Mouse (Mus musculus): ENCODE data around the gene Abca4.

Gene Abca4

DNA sequence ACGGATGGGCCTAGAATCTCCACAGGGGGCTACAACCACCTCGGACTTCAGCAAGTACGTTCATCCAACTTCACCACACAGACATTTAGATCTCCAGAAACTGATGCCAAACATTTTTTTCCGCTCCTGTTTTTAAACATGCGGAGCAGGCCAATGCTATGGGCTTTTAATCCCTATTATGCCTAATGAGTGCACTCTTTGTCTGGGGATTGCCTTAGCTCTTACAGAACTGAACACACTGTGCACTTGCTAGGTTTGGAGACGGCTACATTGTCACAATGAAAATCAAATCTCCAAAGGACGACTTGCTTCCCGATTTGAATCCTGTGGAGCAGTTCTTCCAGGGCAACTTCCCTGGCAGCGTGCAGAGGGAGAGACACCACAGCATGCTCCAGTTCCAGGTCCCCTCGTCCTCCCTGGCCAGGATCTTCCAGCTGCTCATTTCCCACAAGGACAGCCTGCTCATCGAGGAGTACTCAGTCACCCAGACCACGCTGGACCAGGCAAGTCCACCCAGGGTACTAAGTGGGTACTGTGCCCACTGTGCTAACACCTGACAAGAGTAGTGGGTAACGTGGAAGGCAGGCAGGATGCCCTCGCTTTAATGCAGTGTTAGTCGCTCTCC is 129.4 kb downstream of the Abca4 start:
- DNase-seq (ENCODE audit: low read depth): no peak

DNA sequence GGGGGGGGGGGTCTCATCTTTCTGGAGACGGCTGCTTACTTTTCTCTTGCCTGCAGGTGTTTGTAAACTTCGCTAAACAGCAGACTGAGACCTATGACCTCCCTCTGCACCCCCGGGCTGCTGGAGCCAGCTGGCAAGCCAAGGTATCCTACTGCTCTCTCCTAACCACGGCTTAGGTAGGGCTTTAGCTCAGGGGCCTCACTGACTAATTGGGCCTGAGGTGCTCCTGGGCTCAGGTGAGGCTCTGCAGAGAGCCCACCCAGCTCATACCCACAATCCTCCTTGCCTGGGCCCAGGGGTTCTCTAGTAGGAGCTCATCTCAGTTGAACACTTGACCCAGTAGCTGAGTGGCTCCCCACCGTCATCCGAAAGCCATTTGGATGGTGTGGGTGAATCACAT is 131.8 kb downstream of the Abca4 start:
- DNase-seq (ENCODE audit: low read depth): no peak

DNA sequence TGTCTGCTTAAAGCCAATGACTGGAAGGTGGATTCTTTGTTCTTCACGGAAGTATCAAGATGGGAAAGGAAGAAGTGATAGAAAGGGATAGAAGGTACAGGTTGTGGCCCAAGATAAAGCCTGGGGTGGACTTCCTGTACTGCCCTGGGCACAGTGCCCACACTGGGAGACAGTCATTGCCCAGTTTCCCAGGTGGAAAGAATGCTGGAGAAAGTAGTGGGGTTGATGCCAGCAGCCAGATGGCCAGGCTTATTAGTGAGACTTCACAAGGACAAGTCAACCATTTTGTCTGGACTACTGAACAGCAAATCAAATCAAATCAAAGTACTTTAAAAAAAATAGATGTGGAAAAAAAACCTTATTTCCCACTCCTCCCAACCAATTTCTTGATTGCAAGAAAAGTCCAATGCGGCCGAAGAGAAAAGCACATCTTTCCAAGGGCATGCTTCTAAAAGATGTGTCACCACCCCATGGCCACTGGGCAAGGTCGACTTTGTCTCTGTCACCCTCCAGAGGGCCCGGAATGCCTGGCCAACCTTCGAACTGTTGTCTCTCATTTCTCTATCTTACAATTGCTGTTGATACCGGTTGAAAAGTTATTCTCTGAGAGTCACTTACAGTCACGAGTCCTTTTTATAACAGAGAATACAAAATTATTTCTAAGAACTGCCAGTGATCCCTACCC is 132.6 kb downstream of the Abca4 start:
- DNase-seq (ENCODE audit: low read depth): no peak

DNA sequence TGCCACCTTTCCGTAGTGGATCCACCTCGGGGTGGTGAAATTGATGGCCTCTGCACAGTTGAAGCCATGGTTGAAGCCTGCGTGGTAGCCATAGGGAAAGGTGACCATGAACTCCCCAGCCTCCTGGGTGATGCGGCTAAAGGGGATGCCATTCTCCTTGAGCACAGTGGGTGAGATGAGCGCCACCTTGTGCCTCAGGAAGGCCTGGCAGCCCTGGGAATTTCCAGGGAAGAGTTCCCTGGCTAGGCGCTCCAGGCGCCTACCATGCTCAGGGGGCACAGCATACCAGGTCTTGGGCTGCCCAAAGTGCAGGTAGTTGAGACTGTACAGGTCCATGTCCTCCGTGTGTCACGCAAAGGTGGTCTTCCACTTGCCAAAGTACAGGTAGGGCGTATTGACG is 139.9 kb downstream of the Abca4 start:
- no peak for DNase-seq (ENCODE audit: low read depth)

DNA sequence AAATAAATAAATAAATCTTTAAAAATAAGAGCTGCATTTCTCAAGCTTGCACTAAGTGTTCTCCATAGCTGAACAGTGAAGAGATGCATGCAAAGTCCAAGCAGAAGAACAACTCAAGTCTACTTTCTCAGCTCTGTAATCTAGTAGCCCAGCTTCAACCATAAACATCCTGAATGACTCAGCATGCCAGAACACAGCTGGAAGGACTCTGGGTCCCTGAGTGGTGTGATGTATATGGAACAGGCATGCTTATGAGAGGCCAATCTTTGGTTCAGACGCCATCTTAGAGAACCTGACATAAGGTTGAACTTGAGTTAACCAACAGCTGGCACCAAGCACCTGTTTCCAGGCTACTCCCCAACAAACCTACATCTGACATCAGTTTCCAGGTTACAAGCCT is 142.7 kb downstream of the Abca4 start:
- DNase-seq (ENCODE audit: low read depth): no peak

DNA sequence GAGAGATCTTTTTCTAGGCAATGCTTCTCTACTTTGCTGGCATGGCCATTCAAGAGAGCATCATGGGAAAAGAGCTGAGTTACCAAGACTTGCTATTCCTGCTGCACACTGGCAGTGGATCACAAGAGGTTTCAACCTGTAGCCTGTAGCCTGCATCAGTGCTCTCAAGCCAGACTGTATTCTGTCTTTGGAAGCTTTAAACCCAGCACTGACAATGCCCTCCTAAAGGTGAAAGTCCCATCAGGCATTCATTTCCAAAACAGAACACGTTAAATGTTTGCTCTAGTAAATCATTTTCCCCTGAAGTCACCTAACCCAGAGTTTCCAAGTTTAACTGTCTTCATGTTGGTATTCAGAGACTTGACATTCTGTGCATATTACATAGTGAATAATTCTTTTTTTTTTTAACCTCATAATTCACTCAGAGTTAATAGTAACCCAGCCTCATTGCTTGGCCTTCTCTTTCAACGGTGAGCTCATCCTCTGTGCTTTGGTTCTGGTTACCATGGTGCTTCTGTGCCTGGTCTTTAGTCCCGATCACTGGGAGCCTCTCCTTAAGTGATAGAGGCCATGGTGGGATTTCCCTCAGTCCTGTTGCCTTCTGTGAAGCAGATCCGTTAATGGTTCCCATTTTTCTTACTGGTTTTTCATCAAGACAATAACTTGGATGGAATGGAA is 152.5 kb downstream of the Abca4 start:
- DNase-seq (ENCODE audit: low read depth): no peak

DNA sequence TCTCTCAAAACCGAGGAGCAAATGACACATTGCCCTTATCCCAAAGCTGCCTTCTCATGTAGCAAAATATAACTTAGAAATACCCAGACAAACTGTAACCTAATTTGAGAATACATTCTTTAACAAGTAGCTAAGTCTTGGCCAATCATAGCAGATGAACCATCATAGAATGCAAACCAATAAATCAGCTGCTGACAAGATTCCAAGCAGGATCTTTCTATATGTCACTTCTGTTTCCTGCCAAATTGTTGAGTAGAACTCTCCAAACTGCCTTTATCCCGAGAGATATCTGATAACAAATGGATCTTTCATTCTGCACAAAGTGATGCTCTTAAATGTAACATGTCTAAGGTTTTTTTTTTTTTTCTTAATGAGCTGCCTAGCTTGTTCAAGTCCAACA is 154.3 kb downstream of the Abca4 start:
- DNase-seq (ENCODE audit: low read depth): no peak

DNA sequence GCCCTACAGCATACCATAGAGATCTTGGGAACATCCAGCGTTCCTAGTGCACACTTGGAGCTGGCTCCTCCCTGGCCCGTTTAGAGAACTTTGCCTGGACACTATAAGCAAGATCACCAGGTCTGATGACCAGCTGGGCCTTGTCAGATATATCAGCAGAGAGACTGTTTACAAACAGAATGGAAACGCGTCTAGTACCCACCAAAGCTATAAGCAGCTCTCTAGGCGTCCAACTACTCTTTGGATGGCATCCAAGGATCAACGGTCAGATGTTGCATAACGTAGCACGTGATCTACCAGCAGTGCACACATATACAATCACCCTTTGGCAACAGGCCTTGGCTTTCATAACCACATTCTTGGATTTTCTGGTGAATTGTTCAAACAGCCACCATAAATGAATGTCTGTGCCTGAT is 154.7 kb downstream of the Abca4 start:
- no peak for DNase-seq (ENCODE audit: low read depth)

DNA sequence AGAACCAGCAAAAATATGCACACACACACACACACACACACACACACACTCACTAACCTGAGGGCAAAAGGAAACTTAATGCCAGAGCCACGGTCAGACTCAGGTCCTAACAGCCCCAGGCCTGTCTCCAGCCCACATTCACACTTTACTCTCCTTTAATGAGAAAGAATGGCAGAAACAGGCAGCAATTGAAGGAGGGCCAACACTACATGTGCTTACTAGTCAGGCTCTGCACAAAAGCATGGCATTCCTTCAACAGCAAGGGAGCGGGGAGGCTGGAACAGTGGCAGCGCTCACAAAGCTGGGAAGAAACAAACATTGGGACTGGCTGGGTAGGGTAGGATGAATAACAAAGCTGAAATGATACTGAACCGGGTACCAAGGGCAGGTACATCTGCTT is 155.4 kb downstream of the Abca4 start:
- no peak for DNase-seq (ENCODE audit: low read depth)

DNA sequence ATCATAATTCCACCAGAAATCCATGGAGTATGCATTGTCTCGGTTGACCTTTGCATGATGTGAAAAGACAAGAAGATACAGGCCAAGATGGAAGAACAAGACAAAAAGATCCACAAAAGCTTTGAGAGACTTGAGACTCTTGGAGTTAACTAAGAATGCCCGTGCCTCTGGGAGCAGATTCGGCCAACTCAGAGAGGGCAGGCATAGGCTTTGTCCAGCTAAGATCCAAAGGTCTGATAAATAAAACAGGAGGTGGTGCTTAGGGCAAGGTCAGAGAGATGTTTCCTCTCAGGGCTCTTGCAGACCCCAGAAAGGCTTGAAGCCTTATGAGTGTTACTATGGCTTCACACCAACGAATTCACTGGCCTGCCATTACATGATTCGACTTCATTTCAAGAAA is 155.8 kb downstream of the Abca4 start:
- DNase-seq (ENCODE audit: low read depth): no peak

DNA sequence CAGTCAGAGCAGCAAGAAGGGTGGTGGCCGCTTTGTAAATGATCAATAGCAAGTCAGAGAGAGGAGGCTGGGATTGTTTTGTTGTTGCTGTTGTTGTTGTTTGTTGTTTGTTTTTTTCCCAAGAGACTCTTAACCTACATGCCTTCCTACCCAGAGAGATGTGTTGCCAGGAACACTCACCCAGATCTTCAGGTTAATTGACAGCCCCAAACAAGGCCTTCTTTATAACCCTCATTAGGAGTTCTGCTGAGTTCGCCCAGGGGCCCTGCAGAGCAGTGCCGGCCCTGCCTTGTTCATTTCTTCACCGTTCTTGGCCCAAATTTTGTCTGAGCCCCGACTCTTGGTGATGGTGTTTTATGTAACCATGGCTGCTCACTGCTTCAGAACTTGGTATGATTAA is 156.2 kb downstream of the Abca4 start:
- DNase-seq (ENCODE audit: low read depth): no peak

DNA sequence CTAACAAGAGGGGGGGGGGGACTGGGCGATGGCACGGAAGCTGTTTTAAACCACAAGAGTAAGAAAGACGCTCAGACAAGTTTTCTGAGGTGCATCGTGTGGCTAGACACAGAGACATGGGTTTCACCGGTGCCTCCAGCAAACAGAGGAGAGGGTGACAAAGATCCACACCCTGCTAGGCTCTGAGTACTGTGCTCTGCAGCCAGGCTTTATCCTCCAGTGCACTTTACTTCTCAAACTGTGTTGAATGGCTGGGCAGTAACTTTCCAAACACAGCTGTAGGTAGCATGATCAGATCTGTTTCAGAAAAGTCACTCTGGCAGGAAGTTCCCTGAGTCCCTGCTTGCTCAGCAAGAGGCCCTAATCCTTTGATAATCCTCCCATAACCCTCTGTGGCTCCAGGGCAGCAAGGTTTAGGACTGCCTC is 158.1 kb downstream of the Abca4 start:
- peak; percentile 63 for DNase-seq (ENCODE audit: low read depth)

DNA sequence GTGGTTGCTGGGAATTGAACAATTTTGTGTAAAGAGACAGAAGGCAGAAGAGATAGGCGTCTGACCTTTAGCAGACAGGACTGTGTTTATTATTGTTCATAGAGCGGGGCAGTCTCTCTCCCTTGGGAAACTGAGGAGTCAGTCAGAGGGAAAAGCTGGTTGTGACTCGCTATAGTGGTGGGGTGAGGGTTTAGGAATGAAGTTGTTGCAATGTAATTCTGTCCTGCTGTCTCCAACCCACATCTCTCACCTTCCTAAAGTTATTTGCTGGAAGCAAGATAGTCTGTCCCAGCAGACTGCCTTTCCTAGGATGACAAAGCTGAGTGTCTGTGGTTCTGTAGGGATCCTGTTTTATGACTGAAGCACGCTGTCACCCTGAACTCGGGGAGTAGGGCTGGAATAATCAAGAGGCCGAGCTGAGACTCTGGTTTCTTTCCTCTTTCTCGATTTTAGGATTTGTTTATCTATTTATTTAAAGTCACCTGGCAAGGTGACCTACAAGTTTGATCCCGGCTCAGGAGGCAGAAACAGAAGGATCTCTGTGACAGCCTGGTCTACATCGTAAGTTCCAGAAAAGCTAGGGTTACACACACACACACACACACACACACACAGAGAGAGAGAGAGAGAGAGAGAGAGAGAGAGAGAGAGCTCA is 159.6 kb downstream of the Abca4 start:
- DNase-seq (ENCODE audit: low read depth): no peak

DNA sequence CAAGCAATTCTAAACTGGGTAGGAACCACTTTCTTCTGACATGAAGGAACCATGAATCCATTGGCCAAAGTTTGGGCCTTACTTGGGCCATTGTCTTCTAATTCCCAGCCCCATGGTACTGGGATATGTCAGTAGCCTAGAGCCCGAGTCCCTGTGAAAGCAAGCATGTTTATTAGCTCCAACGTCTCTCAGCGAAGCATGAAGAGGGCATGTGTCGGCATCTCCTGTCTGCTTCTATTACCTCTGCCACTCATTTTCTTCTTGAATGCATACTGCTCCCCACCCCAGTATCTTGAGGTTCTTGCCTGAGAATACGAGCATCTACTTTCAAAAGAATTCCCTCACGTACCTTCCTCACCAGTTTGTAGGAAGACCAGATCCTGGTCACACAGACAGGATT is 161.5 kb downstream of the Abca4 start:
- no peak for DNase-seq (ENCODE audit: low read depth)

DNA sequence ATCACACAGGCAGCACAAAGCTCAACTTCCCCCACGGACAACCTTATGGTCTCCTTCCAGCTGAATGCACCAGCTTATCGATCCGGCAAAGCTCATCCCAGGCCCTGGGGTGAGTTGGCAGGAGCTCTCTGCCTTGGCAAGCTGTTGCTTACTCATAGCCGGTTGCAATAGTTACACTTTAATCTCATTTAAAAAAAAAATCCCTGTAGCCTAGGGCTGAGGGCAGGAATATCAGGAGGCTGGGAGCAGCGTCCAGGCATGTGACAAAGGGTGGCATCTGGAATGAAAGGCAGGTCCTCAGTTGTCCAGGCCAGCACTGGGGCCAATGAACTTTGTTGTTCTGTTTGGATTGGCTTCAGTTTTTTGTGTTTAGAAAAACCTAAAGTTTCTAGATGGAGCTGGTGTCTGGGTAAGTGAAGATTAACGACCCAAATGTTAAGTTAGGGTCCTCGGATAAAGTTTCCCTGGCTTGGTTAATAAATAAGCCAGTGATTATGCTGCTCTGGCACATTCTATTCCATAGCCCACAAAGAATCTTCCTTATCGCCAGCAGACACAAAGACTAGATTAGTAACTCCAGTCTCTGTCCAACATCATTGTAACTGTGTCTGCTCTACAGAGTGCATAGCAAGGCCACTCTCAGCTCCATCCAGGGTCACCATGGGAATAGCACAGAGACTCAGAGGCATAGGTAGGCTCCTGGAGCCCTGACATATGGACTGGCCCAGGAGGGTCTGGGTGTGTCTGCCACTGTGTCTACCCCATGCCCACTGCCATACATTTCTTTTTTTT is 162.2 kb downstream of the Abca4 start:
- DNase-seq (ENCODE audit: low read depth): no peak

DNA sequence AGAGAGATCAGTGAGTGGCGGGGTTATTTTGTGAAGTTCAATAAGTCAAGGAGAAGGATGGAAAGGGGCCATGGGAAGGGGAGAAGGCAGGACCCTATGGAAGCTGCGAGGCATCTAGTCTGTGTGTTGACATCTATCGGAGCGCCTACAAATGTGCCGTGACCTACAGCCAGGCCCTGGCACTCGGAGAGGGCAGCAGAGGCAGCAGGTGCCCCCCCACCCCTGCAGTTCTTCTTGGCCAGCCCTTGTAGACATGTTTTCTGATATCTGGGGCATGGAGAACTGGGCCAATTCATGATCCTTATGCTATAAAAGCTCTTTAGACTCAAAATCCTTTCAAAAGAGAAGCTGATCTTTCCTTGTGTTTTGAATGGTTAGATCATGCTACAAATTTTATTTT is 163.5 kb downstream of the Abca4 start:
- DNase-seq (ENCODE audit: low read depth): no peak

DNA sequence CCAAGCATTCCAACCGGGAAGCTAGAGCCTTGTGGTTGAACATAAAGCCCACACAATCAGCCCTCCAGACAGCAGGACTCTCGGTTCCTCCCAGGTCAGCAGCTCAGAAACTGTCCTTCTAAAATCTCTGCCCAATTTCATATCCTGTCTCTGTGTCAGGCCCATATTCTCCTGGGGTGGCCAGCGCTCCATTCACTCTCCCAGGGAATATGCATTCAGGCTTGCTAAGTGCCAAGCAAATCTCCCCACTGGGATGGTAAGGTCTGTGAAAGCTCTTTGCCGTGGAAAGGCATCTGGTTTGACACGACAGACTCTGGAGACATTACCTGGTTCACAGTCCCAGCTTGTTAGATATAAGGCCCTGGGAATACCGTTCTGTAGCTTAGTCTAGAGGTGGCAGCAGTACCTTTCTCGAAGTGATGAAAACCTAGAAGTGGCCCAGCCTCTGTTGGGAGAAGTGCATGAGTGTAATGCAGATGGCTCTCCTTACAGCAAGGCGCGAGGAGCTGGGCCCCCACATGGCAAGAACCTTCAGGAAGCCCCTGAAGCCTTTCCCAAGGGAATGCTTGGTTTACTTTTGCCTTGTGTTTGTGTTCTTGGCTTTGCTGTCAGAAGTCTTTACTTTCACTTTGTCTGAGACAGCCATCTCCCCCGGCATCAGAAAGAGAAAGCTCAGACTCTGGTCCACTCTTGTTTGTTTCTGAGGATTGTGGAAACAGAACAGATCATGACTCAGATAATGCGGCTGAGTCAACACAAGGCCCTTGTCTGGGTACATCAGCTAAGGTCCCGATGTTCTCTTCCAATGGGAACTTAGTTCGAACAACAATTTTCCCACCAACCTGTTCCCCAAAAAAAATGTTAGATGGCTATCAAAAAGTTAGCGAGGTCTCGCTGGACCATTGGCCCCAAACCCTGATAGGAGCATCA is 164.3 kb downstream of the Abca4 start:
- DNase-seq (ENCODE audit: low read depth): no peak

DNA sequence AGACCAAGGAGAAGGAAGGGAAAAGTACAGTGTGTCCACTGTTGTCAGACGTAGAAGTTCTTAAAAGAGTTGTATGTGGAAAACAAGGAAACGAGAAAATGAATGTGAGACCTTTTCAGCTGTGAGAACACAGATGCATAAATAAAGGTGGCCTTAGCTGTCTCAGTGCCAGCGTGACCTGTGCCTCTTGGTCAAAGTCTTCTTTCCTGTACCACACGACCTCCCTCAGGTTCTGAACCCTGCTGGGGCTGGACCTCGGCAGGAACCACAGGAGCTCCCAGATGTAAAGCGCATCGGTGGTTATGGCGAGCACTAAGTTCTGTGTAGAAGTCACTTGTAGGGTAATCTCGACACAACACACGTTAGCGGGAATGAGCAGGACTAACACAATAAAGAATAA is 165.3 kb downstream of the Abca4 start:
- DNase-seq (ENCODE audit: low read depth): no peak

DNA sequence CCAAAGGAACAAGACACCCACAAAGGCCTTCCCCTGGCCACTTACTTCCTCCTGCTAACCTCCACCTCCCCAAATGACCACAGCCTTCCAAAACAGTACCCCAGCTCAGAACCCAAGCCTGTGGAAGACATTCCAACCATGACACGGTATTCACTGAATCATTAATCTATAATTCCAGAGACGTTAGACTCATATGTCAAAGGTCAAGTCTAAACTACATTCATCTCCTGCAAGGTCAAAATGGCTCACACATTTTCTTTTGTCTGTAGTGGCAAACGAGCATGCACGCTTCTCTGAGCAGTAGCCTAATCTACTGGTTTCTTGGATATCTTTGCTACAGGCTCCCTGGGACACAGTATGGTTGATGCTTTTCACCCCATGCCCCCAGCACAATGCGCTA is 166.2 kb downstream of the Abca4 start:
- DNase-seq (ENCODE audit: low read depth): no peak

DNA sequence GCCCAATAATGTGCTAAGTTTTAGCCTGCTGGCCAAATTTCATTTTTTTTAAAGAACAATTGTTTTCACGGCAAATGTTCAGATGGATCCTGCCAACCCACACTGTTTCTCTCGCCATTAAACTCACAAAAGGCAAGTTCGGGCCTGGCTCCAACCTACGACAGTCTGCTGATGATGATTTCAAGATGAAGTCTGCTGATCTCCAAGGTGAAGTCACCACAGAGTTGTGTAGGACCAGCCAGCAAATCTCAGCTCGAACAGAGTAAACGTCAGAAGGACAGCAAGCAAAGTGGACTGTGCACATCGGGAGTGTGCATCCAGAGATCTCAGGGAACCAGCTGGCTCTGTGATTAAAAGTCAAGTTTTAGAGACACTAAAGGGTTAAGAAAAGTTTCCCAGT is 166.6 kb downstream of the Abca4 start:
- no peak for DNase-seq (ENCODE audit: low read depth)

DNA sequence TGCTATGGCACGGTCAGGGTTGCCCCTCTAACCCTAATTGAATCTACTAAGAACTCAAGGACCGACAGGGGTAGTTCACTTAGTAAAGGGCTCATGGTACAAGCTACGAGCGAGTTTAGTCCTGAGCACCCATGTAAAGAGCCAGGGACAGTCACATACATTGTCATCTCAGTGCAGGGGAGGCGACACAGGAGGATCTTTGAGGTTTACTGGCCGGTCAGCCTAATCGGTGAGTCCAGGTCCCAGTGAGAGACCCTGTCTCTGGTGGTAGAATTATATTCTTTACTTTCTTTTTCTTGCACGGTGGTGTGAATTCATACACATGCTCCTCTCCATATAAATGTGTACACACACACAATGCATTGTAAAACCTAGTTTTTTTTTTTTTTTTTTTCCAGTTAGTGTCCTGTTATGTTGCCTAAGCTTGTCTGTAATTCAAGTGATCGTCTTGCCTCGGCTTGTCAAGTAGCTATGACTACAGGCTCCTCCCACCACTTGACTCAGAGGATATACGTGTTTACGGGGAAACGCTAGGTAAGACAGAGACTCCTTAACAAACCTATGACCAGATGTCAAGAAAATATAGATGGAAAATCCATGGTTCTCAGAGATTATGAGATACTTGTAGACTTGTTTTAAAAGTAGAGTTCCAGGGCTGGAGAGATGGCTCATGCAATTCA is 167.3 kb downstream of the Abca4 start:
- no peak for DNase-seq (ENCODE audit: low read depth)
